Mouse (Mus musculus) right cerebral cortex, postnatal 10 days (tissue): ENCODE measurements around the gene Ccl9.

ENCODE experiments used
- DNase-seq, 2 experiments: peaks; one replicate each; pipeline ENCODE4 v3.0.0; 2021; ENCODE audit warnings: low spot score in 2 of 2

Ccl9 gene

DNA sequence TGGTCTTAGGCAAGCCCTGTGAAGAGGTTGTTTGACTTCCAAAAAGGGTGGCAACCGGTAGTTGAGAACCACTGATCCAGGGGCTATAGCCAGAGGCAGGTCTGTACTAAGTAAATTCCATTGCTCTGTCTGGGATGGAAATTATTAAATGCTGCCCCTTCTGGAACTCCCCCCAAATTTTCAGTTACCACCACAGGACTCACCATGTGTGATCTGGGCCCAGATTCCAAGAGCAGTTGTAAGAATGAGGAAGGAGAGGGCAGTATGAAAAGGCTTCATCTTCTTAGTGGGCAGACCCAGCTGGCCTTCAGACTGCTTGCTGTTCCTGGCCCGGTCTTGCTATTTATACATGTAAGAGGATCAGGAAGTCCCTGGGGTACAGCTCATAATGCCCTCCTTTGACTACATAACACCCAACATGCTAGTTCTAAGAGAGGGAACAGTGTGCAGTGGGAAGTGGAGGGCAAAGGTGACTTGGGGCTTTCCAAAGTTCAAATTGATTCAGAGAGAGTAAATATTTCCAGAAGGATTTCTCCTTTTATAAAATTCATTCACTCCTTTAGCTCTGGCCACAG, at the start of gene Ccl9:
Gene Ccl9, minus strand, starts transcription at position 451 of the 575 bp plus-strand sequence.
- no peak for DNase-seq

GRCm38 (mm10) chr11:83623586-83623985, 45.1 kb upstream of the Ccl9 start:
- no peak for DNase-seq

- no peak for DNase-seq
Measured at GRCm38 (mm10) chr11:83619037-83619436, 40.6 kb upstream of the Ccl9 start.

DNA sequence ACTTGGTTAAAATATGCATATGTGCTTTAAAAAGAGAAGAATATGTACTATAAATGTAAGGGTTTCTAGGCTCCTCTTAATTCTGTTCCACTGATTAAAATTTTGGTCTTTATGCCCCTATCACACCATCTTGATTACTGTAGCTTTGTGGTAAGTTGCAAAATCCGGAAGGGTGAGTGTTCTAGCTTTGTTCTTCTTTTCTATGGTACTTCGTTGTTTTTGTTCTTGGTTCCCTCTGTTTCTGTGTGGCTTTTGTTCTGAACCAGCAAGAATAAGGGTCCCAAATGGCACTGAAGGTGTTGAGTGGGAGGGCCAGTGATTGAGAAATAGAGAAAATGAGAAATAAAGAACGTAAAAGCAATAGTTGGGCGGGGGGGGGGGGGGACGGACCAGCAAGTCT, 39.8 kb upstream of the Ccl9 start:
- no peak for DNase-seq

DNA sequence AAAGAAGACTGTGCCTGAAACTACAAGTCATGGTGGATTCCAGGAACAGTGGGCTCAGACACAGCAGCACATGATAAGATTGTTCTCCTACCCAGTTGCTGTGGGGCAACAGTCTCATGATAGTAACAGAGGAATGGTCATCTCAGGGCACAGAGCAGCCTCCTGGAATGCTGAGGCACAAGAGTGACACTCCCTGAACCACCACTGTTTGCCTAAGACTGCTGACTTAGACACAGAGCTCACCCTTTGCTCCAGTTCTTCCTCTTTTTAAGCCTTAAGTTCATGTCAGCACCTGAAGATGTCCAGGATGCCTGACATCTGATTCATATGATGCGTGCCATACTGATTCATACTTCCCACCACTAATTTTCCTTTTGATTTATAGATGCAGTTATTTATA, 38.1 kb upstream of the Ccl9 start:
- DNase-seq, result no peak

- DNase-seq, result no peak
Measured at GRCm38 (mm10) chr11:83610900-83611299, 32.5 kb upstream of the Ccl9 start.

DNA sequence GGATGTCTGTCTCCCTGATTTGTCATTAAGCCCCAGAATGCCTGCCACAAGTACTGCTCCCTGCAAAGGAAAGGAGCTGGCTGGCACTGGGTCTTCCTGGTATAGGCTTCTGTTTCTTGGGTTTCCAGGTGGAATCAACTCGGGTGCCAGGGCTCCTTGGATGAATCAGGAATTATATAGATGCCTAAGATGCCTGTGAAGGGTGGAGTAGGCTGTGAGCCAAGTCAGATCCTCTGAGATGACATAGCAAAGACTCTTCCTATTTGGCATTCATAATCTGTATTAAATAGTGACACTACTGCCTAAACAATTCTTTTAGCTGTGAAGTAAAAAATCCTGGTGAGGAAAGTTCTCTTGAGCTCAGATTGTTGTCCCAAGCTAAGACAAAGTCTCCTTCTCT, 28.0 kb upstream of the Ccl9 start:
- DNase-seq, result no peak

DNA sequence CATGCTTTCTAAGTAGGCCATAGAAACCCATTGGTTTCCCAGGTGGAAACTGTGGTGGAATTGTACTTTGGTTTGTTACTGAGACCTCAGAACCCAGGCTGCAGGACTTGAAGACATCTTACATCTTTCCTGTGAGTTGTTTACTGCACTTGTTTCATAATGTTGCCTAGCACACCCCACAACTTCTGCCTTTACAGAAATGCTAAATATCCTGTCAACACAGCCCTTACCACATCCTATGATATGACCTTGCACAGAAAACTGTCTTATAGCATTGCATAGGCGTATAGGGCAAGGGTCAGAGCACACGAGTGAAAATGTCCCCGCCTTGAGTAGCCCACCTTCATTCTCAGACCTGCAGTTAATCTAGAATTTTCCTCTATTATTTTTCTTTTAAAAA, 27.1 kb upstream of the Ccl9 start:
- DNase-seq, result no peak

- no peak for DNase-seq
Measured at GRCm38 (mm10) chr11:83604698-83605097, 26.3 kb upstream of the Ccl9 start.

DNA sequence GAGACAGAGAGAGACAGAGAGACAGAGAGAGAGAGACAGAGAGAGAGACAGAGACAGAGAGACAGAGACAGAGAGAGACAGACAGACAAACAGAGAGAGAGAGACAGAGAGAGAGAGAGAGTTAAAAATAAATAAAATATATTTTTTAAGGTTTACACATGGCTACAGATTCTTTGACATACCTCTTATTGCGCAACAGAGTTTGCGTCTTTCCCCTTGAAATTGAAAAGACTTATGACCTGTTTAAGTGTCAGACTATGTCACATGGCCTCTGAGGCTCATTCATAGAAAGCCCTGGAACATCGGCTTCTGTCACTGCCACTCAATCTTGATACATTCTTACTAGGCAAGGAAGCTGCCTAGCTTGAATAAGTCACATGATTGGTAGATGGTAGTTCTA, 25.0 kb upstream of the Ccl9 start:
- DNase-seq, result no peak

DNA sequence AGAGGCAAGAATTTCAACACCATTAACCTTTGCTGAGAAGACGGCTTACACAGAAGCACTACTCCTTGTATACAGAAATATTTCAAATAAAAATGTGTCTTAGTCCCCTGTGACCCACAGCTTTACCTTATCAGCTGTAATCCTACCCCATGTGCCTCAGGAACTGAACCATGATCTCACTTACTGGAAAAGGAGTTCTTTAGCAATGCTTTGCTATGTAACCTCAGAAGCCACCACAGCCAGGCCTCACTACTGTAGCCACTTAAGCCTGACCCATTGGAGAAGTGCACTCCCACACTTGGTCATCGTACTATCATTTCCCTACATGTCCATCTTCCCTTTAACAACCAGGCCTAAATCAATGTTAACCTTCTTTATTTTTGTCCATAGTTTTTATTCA, 22.1 kb upstream of the Ccl9 start:
- no peak for DNase-seq

DNA sequence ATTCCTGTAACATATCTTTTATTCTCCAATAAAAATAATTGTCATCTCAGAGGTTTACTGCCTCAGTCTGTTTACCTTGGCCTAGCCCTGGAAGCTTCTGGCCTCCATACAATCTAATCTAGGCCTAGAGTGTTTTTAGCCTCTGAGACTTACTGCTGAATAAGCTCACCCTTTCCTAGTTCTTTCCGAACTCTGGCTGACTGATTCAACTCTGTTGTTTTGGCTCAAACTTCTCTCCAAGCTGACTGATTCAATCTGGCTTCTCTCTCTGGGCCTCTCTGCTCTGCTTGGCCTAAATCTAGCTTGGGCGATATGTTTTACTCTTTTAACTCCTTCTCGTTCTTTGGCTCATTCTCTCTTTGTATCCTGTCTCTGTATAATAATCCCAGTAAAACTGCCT, 20.6 kb upstream of the Ccl9 start:
- DNase-seq, result no peak

DNA sequence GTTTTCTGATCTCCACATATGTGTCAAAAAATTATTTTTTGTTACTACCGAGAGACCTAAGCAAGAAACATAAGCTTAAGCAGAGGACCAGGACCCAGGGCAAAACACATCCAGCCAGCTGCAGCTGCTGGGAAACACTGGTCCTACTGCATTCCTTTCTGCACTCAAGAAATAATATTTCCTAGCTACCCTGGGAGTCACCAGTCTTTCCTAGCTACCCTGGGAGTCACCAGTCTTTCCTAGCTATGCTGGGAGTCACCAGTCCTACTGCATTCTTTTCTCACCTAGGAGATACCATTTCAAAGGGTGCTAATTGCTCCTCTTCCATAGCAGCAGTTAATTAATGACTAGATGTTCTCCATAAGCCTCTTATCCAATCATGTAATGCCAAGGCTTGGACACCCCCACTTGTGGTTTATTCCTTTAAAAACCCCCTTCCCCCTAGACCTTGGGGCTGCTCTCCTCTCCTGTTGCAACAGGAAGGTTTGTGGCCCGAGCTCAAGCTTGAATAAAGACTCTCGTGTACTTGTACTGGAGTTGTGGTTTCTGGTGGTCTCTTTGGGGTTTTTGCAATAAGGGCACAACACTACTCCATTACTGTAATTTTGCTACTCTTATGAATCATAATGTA, 19.9 kb upstream of the Ccl9 start:
- no peak for DNase-seq

DNA sequence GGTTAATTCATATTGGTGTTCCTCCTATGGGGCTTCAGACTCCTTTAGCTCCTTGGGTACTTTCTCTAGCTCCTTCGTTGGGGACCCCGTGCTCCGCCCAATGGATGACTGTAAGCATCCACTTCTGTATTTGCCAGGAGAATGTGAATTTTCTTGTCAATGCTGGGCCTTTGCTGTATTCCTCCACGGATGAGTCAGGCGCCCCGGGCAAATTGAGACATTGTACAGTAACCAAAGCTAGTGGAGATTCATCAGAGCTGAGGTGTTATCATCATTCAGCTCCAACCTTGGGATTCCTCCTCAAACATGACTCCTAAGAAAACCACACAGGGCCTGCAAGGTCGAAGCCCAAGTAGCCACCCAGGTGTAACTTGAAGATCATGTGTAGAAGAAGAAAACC, 19.4 kb upstream of the Ccl9 start:
- no peak for DNase-seq

DNA sequence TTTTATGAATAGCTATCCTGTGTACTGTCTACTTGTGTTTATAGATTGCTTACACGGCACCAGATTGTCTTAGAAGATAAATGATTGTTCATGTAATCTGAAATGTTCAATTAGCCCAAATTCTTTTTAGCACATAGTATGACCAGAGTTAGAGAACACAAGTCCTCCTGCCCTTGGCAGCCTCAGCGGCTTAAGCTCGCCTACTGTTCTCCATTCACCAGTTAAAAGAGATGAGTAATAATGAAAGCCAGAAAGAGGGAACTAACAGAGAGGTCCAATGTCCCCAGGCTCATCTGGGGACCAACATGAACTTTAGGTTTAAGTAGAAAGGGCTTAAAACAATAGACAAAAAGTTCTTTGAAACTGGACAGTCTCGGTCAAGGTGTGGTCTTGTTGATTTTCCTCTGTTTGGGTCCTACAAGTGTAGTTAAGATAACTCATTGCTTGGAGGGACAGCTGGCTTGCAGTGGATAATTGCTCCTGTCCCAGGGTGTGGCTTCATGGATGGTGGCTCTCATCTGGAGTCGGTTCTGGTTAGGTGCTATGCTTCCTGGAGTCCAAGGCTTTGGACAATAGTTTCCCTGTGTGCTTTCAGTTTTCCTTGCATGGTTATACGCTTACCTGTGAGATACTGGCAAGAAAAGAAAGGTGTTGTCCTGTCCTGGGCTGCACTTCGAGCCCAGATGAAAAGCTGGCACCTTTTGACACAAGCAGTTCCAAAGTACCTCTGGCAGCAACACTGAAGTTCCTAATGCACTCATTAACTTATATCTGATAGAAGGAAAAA, 17.4 kb upstream of the Ccl9 start:
- no peak for DNase-seq

- DNase-seq, result no peak
Measured at GRCm38 (mm10) chr11:83593453-83593852, 15.0 kb upstream of the Ccl9 start.

- DNase-seq, result no peak
Measured at GRCm38 (mm10) chr11:83592853-83593252, 14.4 kb upstream of the Ccl9 start, which contains the start of gene Ccl6. Gene Ccl6, minus strand, starts transcription at chr11:83593087.

- DNase-seq, result no peak
Measured at GRCm38 (mm10) chr11:83584232-83584631, 5.8 kb upstream of the Ccl9 start.

GRCm38 (mm10) chr11:83583450-83583754, 5.0 kb upstream of the Ccl9 start:
- DNase-seq, result no peak

GRCm38 (mm10) chr11:83582626-83583449, 4.4 kb upstream of the Ccl9 start:
- no peak for DNase-seq

GRCm38 (mm10) chr11:83581626-83582610, 3.5 kb upstream of the Ccl9 start:
- DNase-seq, result no peak
